25 mouse cellular contexts compared by ENCODE assay signal in the genomic region with DNA sequence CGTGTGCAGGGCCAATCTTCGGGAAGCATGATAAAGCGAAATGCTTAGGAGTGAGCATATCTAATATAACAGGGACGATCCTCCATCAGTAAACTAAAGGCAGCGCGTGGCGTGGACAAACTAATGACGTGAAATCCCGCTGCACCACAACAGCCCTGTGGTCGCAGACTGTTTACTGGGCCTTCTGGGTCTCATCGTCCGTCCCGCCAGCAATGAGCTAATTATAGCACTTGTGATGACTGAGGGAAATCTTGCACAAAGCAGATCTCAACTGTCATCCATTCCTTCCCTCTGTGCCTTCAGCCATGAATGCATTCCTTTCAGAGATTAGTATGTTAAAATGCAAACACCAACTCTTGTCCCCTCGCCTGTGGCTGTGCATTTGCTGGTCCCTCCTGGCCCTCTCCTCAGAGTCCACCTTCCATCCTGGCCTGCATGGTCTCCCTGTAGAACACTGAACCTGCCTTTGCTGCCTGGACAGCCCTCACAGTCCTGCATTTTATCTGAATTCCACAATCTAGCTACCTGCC. TPM values are rescaled to one million over a fixed set of nuclear protein-coding genes. Genes with fewer than 3 reads are reported as not detected.
DNase-seq lines count a peak whose midpoint lies in the region; ATAC-seq and TF ChIP-seq lines count a peak whose summit lies in the region.
"Had no signal": no experiment of that assay in that cellular context is flagged by ENCODE, and none has a peak within 500 bp of the region (broad histone marks: within the 10 kb centered on the region; RNA-seq: fewer than 3 reads in every experiment).

No protein-coding gene starts in this region.

- 0 out of 2 replicates have a peak, but pooled peaks have one; percentile 25 for ATAC-seq in heart, embryonic 12.5 days (ENCODE audit: insufficient number of reproducible peaks, low FRiP score)
- ATAC-seq in liver, postnatal 0 days, result no peak
- no peak for ATAC-seq in liver, embryonic 12.5 days
- ATAC-seq: forebrain, postnatal 0 days; hindbrain, postnatal 0 days had no signal

- no peak for TF ChIP-seq EP300 in liver, postnatal 0 days (IDR thresholded peaks at IDR 0.05; ENCODE audit: low read depth)

- no peak for TF ChIP-seq POLR2A in brain, embryonic 14.5 days (IDR thresholded peaks at IDR 0.05; ENCODE audit: borderline replicate concordance, extremely low read depth, insufficient read depth, insufficient read length, poor library complexity, severe bottlenecking)

- no peak for TF ChIP-seq CTCF in liver, postnatal 0 days (IDR thresholded peaks at IDR 0.05; ENCODE audit: low read depth)
- TF ChIP-seq CTCF in brain, embryonic 14.5 days (IDR thresholded peaks at IDR 0.05; ENCODE audit: borderline replicate concordance, extremely low read depth, insufficient read depth, insufficient read length), result no peak

- H3K9me3 ChIP-seq in heart, embryonic 12.5 days (replicated peaks), result no peaks in the 10 kb centered on the region
- no peaks in the 10 kb centered on the region for H3K9me3 ChIP-seq in liver, postnatal 0 days (ENCODE audit: low read length)
- no peaks in the 10 kb centered on the region for H3K9me3 ChIP-seq in liver, embryonic 12.5 days (replicated peaks)
- H3K9me3 ChIP-seq: G1E; liver, embryonic 13.5 days; midbrain, embryonic 12.5 days; neural tube, embryonic 13.5 days had no signal

- DNase-seq in heart, adult 8-10 months (ENCODE audit: low spot score), result no peak
- DNase-seq in liver, postnatal 0 days, result no peak
- DNase-seq in 416B (ENCODE audit: low read depth), result peak; percentile 77
- DNase-seq in brain, embryonic 14.5 days (ENCODE audit: low read depth), result peak; percentile 35
- DNase-seq in adrenal gland, postnatal 10 days, result no peak
- DNase-seq: cerebellum, postnatal 10 days; forebrain, postnatal 0 days; gastrocnemius, adult 2 months; kidney, adult 18-20 months; kidney, postnatal 10 days; left cerebral cortex, postnatal 4 days; liver, embryonic 13.5 days; right cerebral cortex, postnatal 4 days; thymus, postnatal 25 days had no signal

- no peak overlapping the region for H3K4me3 ChIP-seq in heart, embryonic 12.5 days
- peak overlapping the region; percentile 24 for H3K4me3 ChIP-seq in liver, postnatal 0 days (ENCODE audit: low read depth, low read length)
- no peak overlapping the region for H3K4me3 ChIP-seq in liver, embryonic 12.5 days
- H3K4me3 ChIP-seq: gastrocnemius, adult 2 months; layer of hippocampus, adult 2 months; liver, embryonic 13.5 days; midbrain, embryonic 12.5 days; neural tube, embryonic 13.5 days had no signal

- 42% methylated on average over 14 of the region's 14 CpGs for whole genome bisulfite sequencing in heart, embryonic 12.5 days
- 41% methylated on average over 14 of the region's 14 CpGs for WGBS in liver, postnatal 0 days (ENCODE audit: insufficient replicate concordance)
- WGBS in liver, embryonic 12.5 days (ENCODE audit: insufficient replicate concordance), result 29% methylated on average over 14 of the region's 14 CpGs

- no peaks in the 10 kb centered on the region for H3K27me3 ChIP-seq in heart, embryonic 12.5 days (replicated peaks)
- H3K27me3 ChIP-seq in liver, postnatal 0 days (ENCODE audit: insufficient read depth, low read length), result no peaks in the 10 kb centered on the region
- H3K27me3 ChIP-seq in liver, embryonic 12.5 days (replicated peaks), result peaks cover 4% of the 10 kb centered on the region; the same call in 1 of the 2 replicates
- H3K27me3 ChIP-seq: liver, embryonic 13.5 days; midbrain, embryonic 12.5 days; neural tube, embryonic 13.5 days had no signal

- no peaks in the 10 kb centered on the region for H3K36me3 ChIP-seq in heart, embryonic 12.5 days
- H3K36me3 ChIP-seq in liver, postnatal 0 days (replicated peaks; ENCODE audit: insufficient read depth, low read length), result 0 out of 2 replicates have a peak, but pooled peaks cover 3% of the 10 kb centered on the region
- H3K36me3 ChIP-seq in liver, embryonic 12.5 days, result no peaks in the 10 kb centered on the region
- H3K36me3 ChIP-seq: G1E; liver, embryonic 13.5 days; midbrain, embryonic 12.5 days; neural tube, embryonic 13.5 days had no signal

- no peak overlapping the region; the same call in 1 of the 2 replicates for H3K9ac ChIP-seq in heart, embryonic 12.5 days
- no peak overlapping the region for H3K9ac ChIP-seq in liver, postnatal 0 days (replicated peaks)
- H3K9ac ChIP-seq in liver, embryonic 12.5 days, result no peak overlapping the region
- H3K9ac ChIP-seq: forebrain, postnatal 0 days; liver, embryonic 13.5 days; midbrain, embryonic 12.5 days; neural tube, embryonic 13.5 days had no signal

- H3K27ac ChIP-seq in heart, embryonic 12.5 days (ENCODE audit: poor library complexity, severe bottlenecking), result peak overlapping the region; percentile 84
- H3K27ac ChIP-seq in liver, postnatal 0 days (ENCODE audit: low read depth), result 0 out of 2 replicates have a peak overlapping the region, but pooled peaks have one; percentile 2
- no peak overlapping the region for H3K27ac ChIP-seq in liver, embryonic 12.5 days
- H3K27ac ChIP-seq: gastrocnemius, adult 2 months; hindbrain, postnatal 0 days; layer of hippocampus, adult 2 months; liver, embryonic 13.5 days; midbrain, embryonic 12.5 days; neural tube, embryonic 13.5 days had no signal

- peaks cover 23% of the 10 kb centered on the region for H3K4me1 ChIP-seq in heart, embryonic 12.5 days (replicated peaks)
- H3K4me1 ChIP-seq in liver, postnatal 0 days (ENCODE audit: insufficient read depth), result peaks cover 3% of the 10 kb centered on the region; the same call in 1 of the 2 replicates
- peaks cover 20% of the 10 kb centered on the region for H3K4me1 ChIP-seq in liver, embryonic 12.5 days
- H3K4me1 ChIP-seq: midbrain, embryonic 12.5 days; neural tube, embryonic 13.5 days had no signal

- peak overlapping the region; percentile 30 for H3K4me2 ChIP-seq in heart, embryonic 12.5 days
- peak overlapping the region; percentile 40 for H3K4me2 ChIP-seq in liver, postnatal 0 days (ENCODE audit: low read depth, low read length)
- no peak overlapping the region; the same call in 1 of the 2 replicates for H3K4me2 ChIP-seq in liver, embryonic 12.5 days
- H3K4me2 ChIP-seq: liver, embryonic 13.5 days; midbrain, embryonic 12.5 days; neural tube, embryonic 13.5 days had no signal

RNA-seq across cellular contexts. Expression of gene Cxcr2, which starts 2.7 kb away (rescaled TPM):
- polyA plus RNA-seq in heart, embryonic 12.5 days (2016; fragmentation: Nextera tagmentation; extraction: Ambion mirVana), result 0.08 and 0.11 TPM in 2 replicates
- total RNA-seq in heart, adult 8-10 months (2022), result under 1 TPM in 2 of 4 experiments, not detected in 2; 0.23 to 0.44 TPM
- 2.5 and 3.2 TPM in 2 replicates for polyA plus RNA-seq in liver, postnatal 0 days (2015; fragmentation: Nextera tagmentation; extraction: Ambion mirVana)
- 0.65 and 0.97 TPM in 2 replicates for polyA plus RNA-seq in liver, embryonic 12.5 days (2016; fragmentation: Nextera tagmentation; extraction: Ambion mirVana)
- polyA plus RNA-seq in brain, embryonic 14.5 days (2012; rRNA removed), result 0.06 and 0.08 TPM in 2 replicates
- 1 to 10 TPM in 1 of 2 experiments, under 1 TPM in 1; 0.48 to 1.6 TPM for total RNA-seq in adrenal gland, postnatal 10 days (2021)
- total RNA-seq: layer of hippocampus, adult 2 months; left cerebral cortex, adult 18-20 months had no signal
- polyA plus RNA-seq: G1E; testis, adult 2 months had no signal

RNA-seq across cellular contexts. Expression of gene Rufy4, which starts 31.1 kb away (rescaled TPM):
- 0.28 and 0.36 TPM in 2 replicates for polyA plus RNA-seq in heart, embryonic 12.5 days (2016; fragmentation: Nextera tagmentation; extraction: Ambion mirVana)
- 1 to 10 TPM in 3 of 4 experiments, under 1 TPM in 1; 0.52 to 1.8 (median 1.3) TPM for total RNA-seq in heart, adult 8-10 months (2022)
- 0.20 TPM in 1 of 2 replicates, not detected in the other for polyA plus RNA-seq in liver, postnatal 0 days (2015; fragmentation: Nextera tagmentation; extraction: Ambion mirVana)
- 0.16 and 0.20 TPM in 2 replicates for polyA plus RNA-seq in liver, embryonic 12.5 days (2016; fragmentation: Nextera tagmentation; extraction: Ambion mirVana)
- polyA plus RNA-seq in brain, embryonic 14.5 days (2012; rRNA removed), result 0.52 and 0.86 TPM in 2 replicates
- total RNA-seq in adrenal gland, postnatal 10 days (2021), result 1 to 10 TPM; 3.4 to 4.3 TPM
- total RNA-seq: forebrain, postnatal 0 days; hindbrain, postnatal 0 days; left cerebral cortex, adult 18-20 months had no signal
- polyA plus RNA-seq: G1E had no signal

RNA-seq across cellular contexts. Expression of gene Tns1, which starts 32.2 kb away (rescaled TPM):
- 111 and 115 TPM in 2 replicates for polyA plus RNA-seq in heart, embryonic 12.5 days (2016; fragmentation: Nextera tagmentation; extraction: Ambion mirVana)
- total RNA-seq in heart, adult 8-10 months (2022), result 100 to 1,000 TPM; 733 to 828 (median 798) TPM
- polyA plus RNA-seq in liver, postnatal 0 days (2015; fragmentation: Nextera tagmentation; extraction: Ambion mirVana), result 12.1 and 12.8 TPM in 2 replicates
- polyA plus RNA-seq in liver, embryonic 12.5 days (2016; fragmentation: Nextera tagmentation; extraction: Ambion mirVana), result 13.1 and 16.1 TPM in 2 replicates
- polyA plus RNA-seq in brain, embryonic 14.5 days (2012; rRNA removed), result 7.9 and 15.1 TPM in 2 replicates
- total RNA-seq in adrenal gland, postnatal 10 days (2021), result 100 to 1,000 TPM; 284 to 309 TPM

RNA-seq across cellular contexts. Expression of gene Cxcr1, which starts 38.0 kb away (rescaled TPM):
- polyA plus RNA-seq in heart, embryonic 12.5 days (2016; fragmentation: Nextera tagmentation; extraction: Ambion mirVana), result not detected in 2 replicates
- total RNA-seq in heart, adult 8-10 months (2022), result not detected
- polyA plus RNA-seq in liver, postnatal 0 days (2015; fragmentation: Nextera tagmentation; extraction: Ambion mirVana), result not detected in 2 replicates
- polyA plus RNA-seq in liver, embryonic 12.5 days (2016; fragmentation: Nextera tagmentation; extraction: Ambion mirVana), result not detected in 2 replicates
- not detected in 2 replicates for polyA plus RNA-seq in brain, embryonic 14.5 days (2012; rRNA removed)
- total RNA-seq in adrenal gland, postnatal 10 days (2021), result not detected
- total RNA-seq: adrenal gland, postnatal 4 days; forebrain, postnatal 0 days; gastrocnemius, adult 2 months; hindbrain, postnatal 0 days; layer of hippocampus, adult 2 months; left cerebral cortex, adult 18-20 months; left cerebral cortex, postnatal 4 days had no signal
- polyA plus RNA-seq: embryonic facial prominence, embryonic 11.5 days; forebrain, postnatal 0 days; G1E; hindbrain, postnatal 0 days; liver, embryonic 13.5 days; midbrain, embryonic 12.5 days; neural tube, embryonic 13.5 days; testis, adult 2 months had no signal

Comparison
In these comparisons a context has a peak if more than half of its experiments do, and no peak if none do; other contexts are left out.
1. DNase-seq: peak in 416B (single experiment) and brain, embryonic 14.5 days (single experiment); none in heart, adult 8-10 months (single experiment), liver, postnatal 0 days (single experiment) and adrenal gland, postnatal 10 days (single experiment).